Mouse (Mus musculus): Measurements from ENCODE around the gene Smim13.

DNA sequence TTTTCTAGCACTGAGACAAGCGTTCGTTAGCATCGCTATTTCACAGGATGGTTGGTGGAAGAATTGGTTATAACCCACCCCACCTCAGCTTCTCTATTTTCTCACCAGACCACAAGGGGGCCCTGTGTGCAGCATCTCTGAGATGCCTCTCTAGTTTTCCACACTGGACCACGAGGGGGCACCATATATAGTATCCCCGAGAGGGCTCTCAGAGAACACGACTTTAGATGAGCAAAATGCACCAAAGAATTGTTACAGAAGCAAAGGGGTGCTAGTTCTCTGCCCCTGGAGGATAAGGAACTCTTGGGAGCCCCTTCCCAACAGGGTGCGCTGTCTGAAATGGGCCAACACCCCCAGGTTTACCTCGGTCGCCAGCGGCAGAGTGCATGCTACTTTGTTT lies 53.1 kb downstream of the Smim13 start:
- TF ChIP-seq CHD2 (IDR thresholded peaks at IDR 0.05; ENCODE audit: low read depth, low read length) = no peak
- no peak for TF ChIP-seq HCFC1 (IDR thresholded peaks at IDR 0.05; ENCODE audit: borderline replicate concordance, insufficient read depth, low read length)
